Mouse (Mus musculus): ENCODE data around the gene Rgcc. TPM values are rescaled to one million over a fixed set of nuclear protein-coding genes. Genes with fewer than 3 reads are reported as not detected.

The Rgcc gene
- polyA plus RNA-seq, 1 experiment from 2014 or later: 28.6 TPM

DNA sequence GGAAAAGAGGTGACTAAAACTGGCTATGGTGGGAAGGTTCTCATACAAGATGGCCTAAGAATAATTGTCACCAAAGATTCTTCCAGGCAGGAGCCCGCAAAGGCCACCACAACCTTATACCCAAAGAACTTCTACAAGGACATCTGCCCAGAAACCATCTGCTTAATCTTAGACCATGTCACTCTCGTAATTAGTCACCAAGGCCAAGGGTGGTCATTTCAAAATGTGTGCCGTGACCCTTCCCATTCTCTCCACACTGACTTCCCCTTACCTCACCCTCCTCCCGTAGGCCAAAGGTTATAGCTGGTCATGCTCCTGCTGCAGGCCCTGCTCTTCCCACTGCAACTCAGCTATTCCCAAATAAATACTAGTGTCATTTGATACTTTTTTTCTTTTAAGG lies 22.5 kb downstream of the Rgcc start:
- peaks cover 9% of the 10 kb centered on the region; the same call in 1 of the 2 replicates for H3K4me1 ChIP-seq (replicated peaks)
- H3K9me3 ChIP-seq: no peaks in the 10 kb centered on the region
- H3K27me3 ChIP-seq: no peaks in the 10 kb centered on the region
- no peak overlapping the region for H3K27ac ChIP-seq
- WGBS: 83% methylated on average over 4 of the region's 4 CpGs
- H3K4me3 ChIP-seq (replicated peaks): no peak overlapping the region
- ATAC-seq (ENCODE audit: insufficient number of reproducible peaks, insufficient read depth, low FRiP score, low TSS enrichment, low read depth): no peak
- no peak overlapping the region for H3K4me2 ChIP-seq
- no peak overlapping the region for H3K9ac ChIP-seq (replicated peaks)
- no peaks in the 10 kb centered on the region for H3K36me3 ChIP-seq

DNA sequence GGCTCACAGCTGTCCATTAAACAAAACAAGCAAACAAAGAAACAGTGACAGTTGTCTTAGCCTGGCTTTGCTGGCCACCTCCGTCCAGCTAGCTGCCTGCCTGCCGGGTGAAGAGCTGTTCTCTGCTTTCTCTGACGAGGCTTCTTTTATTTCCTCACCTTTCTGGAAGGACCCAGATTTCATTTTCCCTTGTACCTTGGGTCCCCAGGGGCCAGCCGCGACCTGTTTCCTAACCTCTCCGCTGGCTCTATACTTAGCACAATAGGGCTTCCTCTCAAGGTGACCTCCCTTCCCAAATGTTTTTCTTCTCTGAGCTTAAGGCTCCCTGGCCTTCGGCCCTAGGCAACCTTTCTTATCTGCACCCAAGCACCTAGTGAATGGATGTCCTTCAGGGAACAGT lies 23.5 kb downstream of the Rgcc start:
- Histone ChIP-seq H3K4me2 (no peak overlapping the region), H3K36me3 (no peaks in the 10 kb centered on the region), H3K9ac (replicated peaks) (no peak overlapping the region), H3K27ac (no peak overlapping the region), H3K27me3 (no peaks in the 10 kb centered on the region), H3K4me3 (replicated peaks) (no peak overlapping the region), H3K9me3 (no peaks in the 10 kb centered on the region), H3K4me1 (replicated peaks) (peaks cover 18% of the 10 kb centered on the region; the same call in 1 of the 2 replicates)
- 56% methylated on average over 7 of the region's 7 CpGs for WGBS
- ATAC-seq (ENCODE audit: insufficient number of reproducible peaks, insufficient read depth, low FRiP score, low TSS enrichment, low read depth): no peak

DNA sequence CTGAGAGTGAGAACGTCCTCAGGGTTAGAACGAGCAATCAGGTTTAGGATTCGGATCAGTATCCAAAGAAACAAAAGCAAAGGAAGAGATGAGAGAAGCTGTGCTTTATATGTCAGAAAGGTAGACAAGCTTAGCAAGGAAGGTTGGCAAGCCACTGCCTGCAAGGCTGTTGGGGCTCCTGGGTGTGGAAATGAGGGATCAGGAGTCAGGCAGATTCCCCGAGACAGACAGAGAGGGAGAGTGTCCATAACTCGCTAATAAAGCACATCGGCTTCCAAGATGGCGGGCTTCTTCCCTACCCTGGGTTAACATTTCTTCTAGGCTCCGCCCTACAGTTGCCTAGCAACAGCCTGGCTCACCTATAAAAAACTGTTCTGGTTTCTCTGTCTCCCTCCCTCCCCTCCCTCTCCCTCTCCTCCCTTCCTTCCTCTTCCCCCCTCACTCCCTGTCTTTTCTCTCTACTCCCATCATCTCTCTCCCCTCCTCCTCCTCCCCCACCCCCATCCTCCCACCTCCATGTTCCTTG lies 25.5 kb downstream of the Rgcc start:
- no peak overlapping the region for H3K4me3 ChIP-seq (replicated peaks)
- H3K4me1 ChIP-seq (replicated peaks): peaks cover 19% of the 10 kb centered on the region; the same call in 1 of the 2 replicates
- no peak overlapping the region for H3K9ac ChIP-seq (replicated peaks)
- no peak for ATAC-seq (ENCODE audit: insufficient number of reproducible peaks, insufficient read depth, low FRiP score, low TSS enrichment, low read depth)
- H3K27me3 ChIP-seq: no peaks in the 10 kb centered on the region
- 85% methylated on average over 8 of the region's 8 CpGs for WGBS
- H3K36me3 ChIP-seq: no peaks in the 10 kb centered on the region
- no peak overlapping the region for H3K27ac ChIP-seq
- no peak overlapping the region for H3K4me2 ChIP-seq
- H3K9me3 ChIP-seq: no peaks in the 10 kb centered on the region

DNA sequence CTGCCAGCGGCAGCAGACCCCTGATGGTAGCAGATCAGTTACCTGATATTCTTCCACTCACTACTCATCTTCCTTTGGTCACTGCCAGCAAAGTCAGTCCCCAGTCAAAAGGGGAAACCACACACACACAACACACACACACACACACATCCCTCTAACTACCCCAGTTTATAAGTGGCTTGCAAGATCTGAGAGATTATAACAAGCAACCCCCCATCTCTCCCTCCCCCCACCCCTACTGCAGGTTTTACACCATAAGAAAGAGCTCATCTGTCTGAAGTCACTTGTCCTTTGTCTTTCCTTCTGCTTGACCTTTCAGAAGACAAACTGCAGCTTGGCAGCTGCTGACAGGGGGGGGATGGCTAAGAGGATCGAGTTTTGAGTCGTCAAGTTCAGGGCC lies 26.0 kb downstream of the Rgcc start:
- no peaks in the 10 kb centered on the region for H3K9me3 ChIP-seq
- WGBS: 65% methylated on average over 3 of the region's 3 CpGs
- peaks cover 19% of the 10 kb centered on the region; the same call in 1 of the 2 replicates for H3K4me1 ChIP-seq (replicated peaks)
- no peaks in the 10 kb centered on the region for H3K36me3 ChIP-seq
- ATAC-seq (ENCODE audit: insufficient number of reproducible peaks, insufficient read depth, low FRiP score, low TSS enrichment, low read depth): no peak
- no peak overlapping the region for H3K9ac ChIP-seq (replicated peaks)
- H3K27ac ChIP-seq: no peak overlapping the region
- H3K4me2 ChIP-seq: no peak overlapping the region
- H3K27me3 ChIP-seq: no peaks in the 10 kb centered on the region
- H3K4me3 ChIP-seq (replicated peaks): no peak overlapping the region

DNA sequence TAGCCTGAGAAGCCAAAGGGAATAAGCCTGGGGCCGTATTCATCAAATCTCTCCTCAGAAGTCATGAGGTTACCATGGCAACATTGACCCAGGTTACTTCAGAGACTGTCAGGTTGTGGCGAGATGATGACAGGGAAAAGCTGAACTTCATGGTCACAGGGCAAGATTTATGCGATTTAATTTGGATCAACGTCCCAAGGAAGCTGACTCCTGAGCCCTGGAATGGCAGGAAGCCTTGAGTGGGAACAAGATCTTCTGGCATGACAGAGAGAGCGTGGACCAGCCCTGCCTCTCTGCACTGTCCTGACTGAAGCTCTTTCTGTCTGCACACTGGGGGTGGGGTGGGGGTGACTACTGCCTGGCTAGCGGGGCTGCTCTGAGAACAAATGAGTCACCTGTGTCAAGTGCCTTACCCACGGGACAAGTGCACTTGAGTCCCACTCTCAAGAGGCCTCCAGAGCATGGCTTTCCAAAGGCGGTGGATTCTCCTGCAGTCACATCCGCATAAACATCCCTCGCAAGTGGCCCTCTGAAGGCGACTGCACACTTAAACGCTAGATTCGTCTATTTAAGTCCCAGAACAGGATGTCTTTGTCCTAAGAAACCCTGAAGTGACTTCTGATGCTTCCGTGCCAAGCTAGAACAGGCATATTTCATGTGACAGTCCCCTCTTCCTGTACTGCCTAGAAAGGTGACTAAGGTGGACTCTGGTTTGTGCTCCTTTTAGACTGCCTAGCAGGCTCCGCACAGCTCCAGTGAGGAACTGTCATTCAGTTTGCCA lies 27.6 kb downstream of the Rgcc start:
- peaks cover 19% of the 10 kb centered on the region; the same call in 1 of the 2 replicates for H3K4me1 ChIP-seq (replicated peaks)
- ATAC-seq (ENCODE audit: insufficient number of reproducible peaks, insufficient read depth, low FRiP score, low TSS enrichment, low read depth): no peak
- H3K27me3 ChIP-seq: no peaks in the 10 kb centered on the region
- no peak overlapping the region for H3K9ac ChIP-seq (replicated peaks)
- H3K36me3 ChIP-seq: no peaks in the 10 kb centered on the region
- no peaks in the 10 kb centered on the region for H3K9me3 ChIP-seq
- no peak overlapping the region for H3K27ac ChIP-seq
- no peak overlapping the region for H3K4me2 ChIP-seq
- H3K4me3 ChIP-seq (replicated peaks): no peak overlapping the region
- 69% methylated on average over 15 of the region's 15 CpGs for WGBS

DNA sequence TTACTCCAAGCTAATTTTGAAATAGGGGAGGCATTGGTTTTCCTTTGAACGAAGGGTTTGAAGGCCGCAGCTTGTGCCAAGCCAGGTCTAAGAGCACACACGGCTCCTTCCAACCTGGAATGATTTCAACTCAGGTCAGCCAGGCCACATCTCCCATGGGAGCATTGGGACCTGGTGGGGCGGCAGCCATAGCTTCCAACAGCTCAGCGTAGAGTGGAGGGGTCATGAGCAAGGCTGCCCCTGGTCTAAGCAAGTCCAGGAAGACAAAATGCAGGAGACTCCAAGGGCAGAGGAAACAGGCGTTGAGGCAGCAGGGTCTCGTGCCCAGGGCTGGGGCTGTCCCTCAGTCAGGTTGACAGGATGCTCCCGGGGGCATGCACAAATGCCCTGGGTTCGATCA lies 28.5 kb downstream of the Rgcc start:
- Histone ChIP-seq H3K9me3 (no peaks in the 10 kb centered on the region), H3K27ac (peak overlapping the region; percentile 54), H3K4me2 (no peak overlapping the region), H3K36me3 (no peaks in the 10 kb centered on the region), H3K9ac (replicated peaks) (no peak overlapping the region), H3K27me3 (no peaks in the 10 kb centered on the region), H3K4me1 (replicated peaks) (peaks cover 19% of the 10 kb centered on the region; the same call in 1 of the 2 replicates), H3K4me3 (replicated peaks) (no peak overlapping the region)
- WGBS: 85% methylated on average over 9 of the region's 9 CpGs
- no peak for ATAC-seq (ENCODE audit: insufficient number of reproducible peaks, insufficient read depth, low FRiP score, low TSS enrichment, low read depth)

DNA sequence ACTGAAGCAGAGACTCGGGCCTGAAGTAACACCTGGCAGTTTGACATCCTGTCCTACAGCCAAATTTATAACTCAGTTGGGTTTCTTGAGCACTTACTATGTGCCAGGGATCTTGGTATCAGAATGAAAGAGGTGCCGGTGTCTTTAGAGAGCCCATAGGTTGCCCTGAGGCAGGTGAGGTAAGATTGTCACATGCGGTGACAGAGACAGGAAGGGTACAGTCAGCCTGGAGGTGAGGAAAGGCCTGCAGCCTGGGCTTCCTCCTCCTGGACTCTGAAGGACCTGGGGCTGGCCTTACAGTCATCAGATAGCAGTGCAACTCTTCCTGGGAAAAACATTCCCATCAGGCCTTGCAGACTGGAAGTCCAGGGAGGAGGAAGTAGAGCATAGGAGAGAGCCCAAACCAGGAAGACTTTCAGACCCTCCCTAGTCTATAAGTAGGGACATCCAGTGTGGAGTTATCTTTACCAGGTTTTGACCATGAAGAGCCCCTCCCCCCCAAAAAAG lies 29.2 kb downstream of the Rgcc start:
- WGBS: 89% methylated on average over 3 of the region's 3 CpGs
- ATAC-seq (ENCODE audit: insufficient number of reproducible peaks, insufficient read depth, low FRiP score, low TSS enrichment, low read depth): no peak

DNA sequence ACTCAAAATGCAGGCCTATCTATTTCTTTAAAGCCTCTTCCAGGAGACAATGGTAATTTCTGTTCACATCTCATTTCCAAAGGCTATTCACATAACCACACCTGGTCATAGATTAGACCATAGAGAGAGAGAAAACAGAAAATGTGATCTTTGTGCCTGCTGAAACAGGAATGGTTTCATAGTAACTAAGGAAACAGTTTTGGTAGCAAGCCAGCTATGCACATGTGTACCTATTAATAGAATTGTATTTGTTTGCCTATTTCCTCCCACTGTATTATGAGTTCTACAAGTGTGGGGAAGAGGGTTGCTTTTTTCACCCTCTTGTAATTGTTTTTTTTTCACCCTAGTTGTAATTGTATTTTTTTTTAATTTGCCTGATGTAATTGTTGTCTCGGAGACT lies 31.9 kb downstream of the Rgcc start:
- Histone ChIP-seq H3K4me3 (replicated peaks) (no peak overlapping the region), H3K36me3 (no peaks in the 10 kb centered on the region), H3K9me3 (no peaks in the 10 kb centered on the region), H3K27ac (no peak overlapping the region), H3K4me2 (no peak overlapping the region), H3K27me3 (no peaks in the 10 kb centered on the region), H3K4me1 (replicated peaks) (peaks cover 11% of the 10 kb centered on the region; the same call in 1 of the 2 replicates), H3K9ac (replicated peaks) (no peak overlapping the region)
- ATAC-seq (ENCODE audit: insufficient number of reproducible peaks, insufficient read depth, low FRiP score, low TSS enrichment, low read depth): no peak
- 91% methylated on average over 1 of the region's 1 CpGs for WGBS

More for the DNA sequence above, 29.2 kb downstream of the Rgcc start:
- H3K4me2 ChIP-seq: no peak overlapping the region
- peaks cover 19% of the 10 kb centered on the region; the same call in 1 of the 2 replicates for H3K4me1 ChIP-seq (replicated peaks)
- no peaks in the 10 kb centered on the region for H3K27me3 ChIP-seq
- no peaks in the 10 kb centered on the region for H3K9me3 ChIP-seq
- no peak overlapping the region for H3K9ac ChIP-seq (replicated peaks)
- no peak overlapping the region for H3K4me3 ChIP-seq (replicated peaks)
- no peaks in the 10 kb centered on the region for H3K36me3 ChIP-seq
- H3K27ac ChIP-seq: no peak overlapping the region

DNA sequence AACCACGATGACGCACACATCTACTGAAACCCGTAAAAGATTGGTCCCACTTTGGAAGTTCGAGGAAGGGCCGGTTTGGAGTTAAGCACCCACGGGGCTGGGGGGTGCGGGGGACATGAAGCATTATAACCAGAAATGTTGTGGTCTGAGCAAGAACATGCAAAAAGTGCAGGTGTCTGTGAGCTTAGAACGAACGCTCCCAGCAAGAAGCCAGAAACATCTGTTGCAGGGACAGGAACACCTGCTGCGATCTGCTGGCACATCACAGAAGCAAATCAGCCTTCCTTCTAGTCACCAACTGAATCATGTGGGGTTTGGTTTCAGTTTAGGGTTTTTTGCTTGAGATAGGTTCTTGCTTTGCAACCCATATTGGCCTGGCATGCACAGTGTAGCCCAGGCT lies 33.6 kb downstream of the Rgcc start:
- H3K9me3 ChIP-seq: no peaks in the 10 kb centered on the region
- H3K27me3 ChIP-seq: no peaks in the 10 kb centered on the region
- no peak overlapping the region for H3K9ac ChIP-seq (replicated peaks)
- no peak overlapping the region for H3K4me2 ChIP-seq
- peaks cover under 1% of the 10 kb centered on the region; the same call in 1 of the 2 replicates for H3K4me1 ChIP-seq (replicated peaks)
- no peaks in the 10 kb centered on the region for H3K36me3 ChIP-seq
- H3K27ac ChIP-seq: no peak overlapping the region
- WGBS: 82% methylated on average over 10 of the region's 10 CpGs
- no peak for ATAC-seq (ENCODE audit: insufficient number of reproducible peaks, insufficient read depth, low FRiP score, low TSS enrichment, low read depth)
- H3K4me3 ChIP-seq (replicated peaks): no peak overlapping the region

DNA sequence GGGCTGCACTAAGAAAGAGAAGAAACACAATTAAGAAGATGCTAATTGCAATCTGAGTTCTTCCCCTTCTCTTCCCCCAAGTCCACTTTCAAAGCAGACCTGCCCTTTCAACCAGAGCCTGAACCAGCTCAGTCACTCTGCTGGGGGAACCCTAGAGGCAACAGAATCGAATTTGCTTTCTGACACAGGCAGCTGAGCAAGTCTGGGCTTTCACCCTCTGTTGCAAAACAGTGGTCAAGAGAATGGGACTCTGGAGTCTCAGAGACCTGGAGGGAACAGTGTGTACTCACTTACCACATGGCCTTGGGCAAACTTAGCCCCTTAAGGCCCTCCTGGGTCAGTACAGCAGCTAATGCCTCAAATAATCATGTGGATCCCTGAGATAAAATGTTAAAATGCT lies 34.1 kb downstream of the Rgcc start:
- Histone ChIP-seq H3K36me3 (no peaks in the 10 kb centered on the region), H3K4me2 (no peak overlapping the region), H3K4me3 (replicated peaks) (no peak overlapping the region), H3K27me3 (no peaks in the 10 kb centered on the region), H3K4me1 (replicated peaks) (no peaks in the 10 kb centered on the region), H3K9me3 (no peaks in the 10 kb centered on the region), H3K9ac (replicated peaks) (no peak overlapping the region), H3K27ac (no peak overlapping the region)
- 63% methylated on average over 1 of the region's 1 CpGs for WGBS
- no peak for ATAC-seq (ENCODE audit: insufficient number of reproducible peaks, insufficient read depth, low FRiP score, low TSS enrichment, low read depth)

DNA sequence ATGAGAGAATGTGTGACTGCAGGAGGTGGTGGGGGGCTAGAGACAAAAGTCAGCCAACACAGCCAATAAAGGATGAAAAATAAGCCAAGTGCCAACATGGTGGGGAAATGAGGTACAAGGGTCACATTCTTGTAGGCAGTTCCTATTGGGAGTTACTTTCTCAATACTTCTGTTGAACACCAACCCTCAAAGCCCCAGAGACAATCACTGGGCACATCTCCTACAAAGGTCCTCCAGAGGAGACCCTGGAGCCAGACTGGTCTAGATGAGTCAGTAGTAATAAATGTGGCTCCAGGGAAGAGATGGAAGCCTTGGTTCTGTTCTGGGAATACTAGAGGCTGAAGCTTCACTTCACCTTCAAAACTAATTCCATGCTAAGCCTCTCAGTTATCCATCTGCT lies 35.0 kb downstream of the Rgcc start:
- no peaks in the 10 kb centered on the region for H3K36me3 ChIP-seq
- no peak for ATAC-seq (ENCODE audit: insufficient number of reproducible peaks, insufficient read depth, low FRiP score, low TSS enrichment, low read depth)
- no peak overlapping the region for H3K27ac ChIP-seq
- no peak overlapping the region for H3K9ac ChIP-seq (replicated peaks)
- H3K4me3 ChIP-seq (replicated peaks): no peak overlapping the region
- H3K27me3 ChIP-seq: no peaks in the 10 kb centered on the region
- no peak overlapping the region for H3K4me2 ChIP-seq
- no peaks in the 10 kb centered on the region for H3K4me1 ChIP-seq (replicated peaks)
- H3K9me3 ChIP-seq: no peaks in the 10 kb centered on the region
